Mouse (Mus musculus) MN1 (cell line): Measurements from ENCODE around the gene Tex35.

ENCODE experiments used
- DNase-seq: peaks from one replicate; pipeline ENCODE4 v3.0.0-alpha.2; 2016; ENCODE audit warnings: low spot score

The Tex35 gene

GRCm38 (mm10) chr1:157081076-157081804, 27.2 kb downstream of the Tex35 start:
- DNase-seq = peak; percentile 82

DNA sequence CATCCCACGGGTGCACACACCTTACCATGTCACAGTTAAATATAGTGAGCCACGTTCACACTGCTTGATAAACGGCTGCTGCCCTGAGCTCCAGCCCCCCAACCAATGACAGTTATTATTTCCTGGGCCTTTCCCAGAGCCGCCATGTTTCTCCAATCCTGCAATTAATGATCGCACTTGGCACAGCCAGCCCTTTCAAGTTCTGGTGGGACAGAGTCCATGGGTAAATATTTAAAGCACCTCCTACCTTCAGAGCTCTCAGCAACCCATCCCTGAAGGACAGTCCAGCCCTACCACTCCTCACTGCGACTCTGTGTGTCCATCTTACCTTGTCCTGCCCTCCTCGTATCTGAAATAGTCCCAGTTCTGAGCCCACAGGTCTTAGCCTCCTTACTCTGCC, 28.4 kb downstream of the Tex35 start:
- DNase-seq = no peak

DNA sequence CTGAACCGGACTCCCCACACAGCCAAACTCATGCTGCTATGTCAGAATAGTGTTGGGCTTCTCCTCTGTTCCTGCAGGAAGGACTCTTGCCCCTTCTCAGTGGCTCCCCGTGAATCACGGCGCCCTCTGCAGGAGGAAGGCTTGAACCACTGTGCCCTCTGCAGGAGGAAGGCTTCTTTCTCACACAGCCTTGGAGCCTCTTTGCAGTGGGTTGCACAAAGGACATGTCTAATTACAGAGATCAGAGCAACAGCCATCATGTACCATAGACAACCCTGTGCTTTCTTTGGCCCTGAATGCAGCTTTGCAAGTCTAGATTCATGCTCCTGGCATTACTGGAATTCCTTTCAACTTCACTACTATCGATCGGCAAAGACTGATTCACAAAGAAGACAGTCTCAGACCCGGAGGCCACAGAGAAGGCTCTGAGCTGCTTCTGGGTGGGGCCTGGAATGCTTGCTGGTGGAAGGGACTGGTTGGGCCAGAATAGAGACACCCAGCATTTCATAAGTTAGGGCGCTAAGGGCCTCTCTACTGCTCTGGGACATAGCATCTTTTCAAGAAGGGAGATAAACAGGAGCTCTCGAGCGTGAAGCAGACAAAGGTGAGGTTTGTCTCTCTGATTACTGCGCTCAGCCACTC, 29.0 kb downstream of the Tex35 start:
- DNase-seq = peak; percentile 51

- DNase-seq = peak; percentile 92
Measured at GRCm38 (mm10) chr1:157076781-157077705, 31.4 kb downstream of the Tex35 start.

DNA sequence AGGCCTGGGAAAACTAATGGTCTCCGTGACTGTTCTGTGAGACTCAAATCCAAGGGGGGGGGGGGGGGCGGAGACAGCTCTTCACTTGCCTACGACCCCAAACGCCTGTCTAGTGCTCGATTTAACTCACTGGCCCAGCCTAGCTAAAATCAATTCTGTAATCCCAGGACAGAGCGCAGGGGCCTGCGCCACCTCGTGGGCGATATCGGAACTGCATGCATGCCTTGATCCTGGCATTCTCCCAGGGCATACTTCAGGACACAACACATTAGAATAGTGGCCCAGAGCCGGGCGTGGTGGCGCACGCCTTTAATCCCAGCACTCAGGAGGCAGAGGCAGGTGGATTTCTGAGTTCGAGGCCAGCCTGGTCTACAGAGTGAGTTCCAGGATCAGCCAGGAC, 32.2 kb downstream of the Tex35 start:
- DNase-seq = peak; percentile 91

- DNase-seq = peak; percentile 79
Measured at GRCm38 (mm10) chr1:157074937-157075336, 33.5 kb downstream of the Tex35 start.

DNA sequence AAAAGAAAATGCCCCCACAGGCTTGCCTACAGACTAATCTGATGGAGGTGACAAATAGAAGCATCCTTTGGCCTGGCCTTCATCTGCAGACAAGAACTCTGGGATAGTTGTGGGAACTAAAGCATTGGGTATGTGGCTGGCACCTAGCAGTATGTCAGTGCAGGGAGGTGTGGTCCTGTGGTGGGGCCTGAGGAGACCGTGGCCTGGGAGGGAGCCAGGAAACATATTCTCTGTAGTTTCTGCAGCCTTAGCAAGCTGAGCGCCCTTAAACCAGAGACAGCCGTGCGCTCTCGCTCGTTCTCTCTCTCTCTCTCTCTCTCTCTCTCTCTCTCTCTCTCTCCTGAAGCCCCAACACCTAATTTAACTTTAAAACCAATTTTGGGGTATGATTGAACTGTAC, 34.1 kb downstream of the Tex35 start:
- no peak for DNase-seq

- no peak for DNase-seq
Measured at GRCm38 (mm10) chr1:157073592-157073991, 34.9 kb downstream of the Tex35 start.

DNA sequence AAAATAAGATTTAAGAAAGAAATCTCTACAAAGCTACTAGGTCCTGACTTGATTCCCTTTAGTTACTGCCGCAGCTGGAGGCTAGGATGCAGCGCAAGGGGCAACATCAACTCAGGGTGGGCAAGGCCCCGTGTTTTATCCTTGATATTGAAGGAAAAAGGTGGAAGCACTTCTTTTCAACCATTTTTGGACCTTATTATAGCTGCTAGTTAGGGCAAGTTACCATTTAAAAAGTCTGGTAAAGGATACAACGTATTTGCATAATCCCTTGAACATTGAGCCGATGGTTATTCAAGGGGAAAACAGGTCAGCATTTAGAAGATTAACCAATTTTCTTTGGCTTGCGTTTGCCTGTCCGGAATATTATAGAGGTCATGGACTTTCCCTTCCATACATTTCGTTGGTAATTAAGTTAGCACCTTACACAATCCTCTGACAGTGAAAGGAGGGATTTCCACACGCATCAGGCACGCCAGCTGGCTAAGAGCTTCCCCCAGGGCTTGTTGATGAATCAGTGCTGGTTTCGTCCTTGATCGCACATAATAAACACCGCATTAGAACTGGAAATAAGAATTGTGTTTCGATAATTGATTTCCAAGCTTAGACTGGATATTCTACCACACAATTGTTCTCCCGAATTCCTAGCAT, 39.2 kb downstream of the Tex35 start:
- DNase-seq = no peak

- no peak for DNase-seq
Measured at GRCm38 (mm10) chr1:157068316-157068715, 40.2 kb downstream of the Tex35 start.

GRCm38 (mm10) chr1:157065819-157066730, 42.4 kb downstream of the Tex35 start:
- DNase-seq = no peak

DNA sequence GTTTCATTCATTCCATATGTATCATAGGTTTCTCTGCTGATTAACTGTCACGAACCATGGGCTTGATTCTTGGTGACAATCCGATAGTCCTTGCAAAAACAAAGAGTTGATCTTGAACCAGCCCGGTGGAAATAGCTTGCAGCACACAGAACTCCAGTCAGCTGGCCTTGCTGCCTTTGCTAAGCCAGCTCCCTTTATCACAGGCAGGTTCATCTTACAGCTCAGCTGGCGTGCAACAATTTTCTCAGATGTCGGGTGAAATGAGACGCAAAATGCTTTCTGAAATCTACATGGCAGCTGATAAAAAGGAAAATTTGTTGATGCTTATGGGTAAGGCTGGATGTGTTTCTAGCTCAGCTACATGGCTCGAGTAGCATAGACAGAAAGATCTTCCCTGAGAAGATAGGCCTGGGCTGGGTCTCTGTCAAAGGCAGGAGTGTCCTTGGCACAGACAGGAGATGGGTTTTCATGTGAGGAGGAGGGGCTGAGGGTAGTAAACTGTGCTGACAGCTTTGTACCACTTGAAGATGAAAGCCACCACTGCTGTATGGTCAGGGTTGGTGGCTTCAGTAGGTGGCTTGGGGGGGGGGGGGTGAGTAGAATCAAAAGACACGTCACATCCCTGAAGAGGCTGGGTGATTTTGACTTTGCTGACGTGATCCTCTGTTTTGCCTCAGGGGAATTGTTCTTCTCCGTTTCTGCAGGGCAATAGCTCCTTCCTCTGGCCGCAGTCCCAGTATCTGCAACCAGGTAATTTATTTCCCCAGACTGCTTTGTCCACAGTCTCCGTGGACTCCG, 45.0 kb downstream of the Tex35 start:
- DNase-seq = peak; percentile 64

DNA sequence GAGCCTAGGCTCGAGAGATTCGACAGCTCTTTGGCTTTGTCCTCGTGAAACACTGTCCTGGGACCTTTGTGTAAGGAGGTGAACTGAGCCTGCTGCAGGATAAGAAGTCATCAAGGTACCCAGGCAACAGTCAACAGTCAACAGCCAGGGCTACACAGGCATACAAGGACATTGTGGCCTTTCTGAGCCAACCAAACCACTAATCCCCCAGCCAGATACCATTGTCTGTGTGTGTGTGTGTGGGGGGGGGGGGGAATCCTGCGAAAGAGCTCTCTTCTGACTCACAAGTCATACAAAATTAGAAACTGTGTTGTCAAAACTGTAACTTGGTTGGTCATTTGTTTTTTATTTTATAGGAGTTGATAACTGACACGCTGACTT, 46.0 kb downstream of the Tex35 start:
- DNase-seq = no peak

DNA sequence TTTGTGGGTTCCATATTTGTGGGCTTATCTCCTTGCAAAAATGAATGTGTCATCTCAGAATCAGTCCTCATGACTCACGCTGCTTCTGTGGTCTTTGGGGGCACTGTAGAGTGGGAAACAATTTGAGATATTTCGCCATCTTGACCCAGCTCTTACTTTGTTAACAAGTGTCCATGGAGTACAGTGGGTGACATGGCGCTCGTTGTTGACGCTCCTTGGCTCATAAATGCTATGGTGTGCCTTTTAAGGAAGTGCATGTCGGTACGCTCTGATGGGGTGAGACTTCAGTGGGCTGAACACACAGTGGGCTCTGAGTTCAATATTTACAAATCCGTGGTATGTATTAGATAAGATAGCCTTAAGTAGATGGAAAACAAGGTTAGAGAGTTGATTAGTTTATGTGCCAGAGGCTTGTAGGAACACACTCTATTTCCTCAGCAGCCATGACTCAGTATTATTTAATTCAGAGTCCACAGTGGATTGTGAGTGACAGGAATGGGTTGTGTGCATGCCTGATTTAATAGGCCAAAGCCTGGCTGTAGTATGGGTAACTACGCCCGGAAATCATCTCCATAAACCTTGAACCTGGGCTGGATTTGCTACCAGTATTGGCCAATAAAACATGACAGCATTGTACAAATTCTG, 46.6 kb downstream of the Tex35 start:
- no peak for DNase-seq

DNA sequence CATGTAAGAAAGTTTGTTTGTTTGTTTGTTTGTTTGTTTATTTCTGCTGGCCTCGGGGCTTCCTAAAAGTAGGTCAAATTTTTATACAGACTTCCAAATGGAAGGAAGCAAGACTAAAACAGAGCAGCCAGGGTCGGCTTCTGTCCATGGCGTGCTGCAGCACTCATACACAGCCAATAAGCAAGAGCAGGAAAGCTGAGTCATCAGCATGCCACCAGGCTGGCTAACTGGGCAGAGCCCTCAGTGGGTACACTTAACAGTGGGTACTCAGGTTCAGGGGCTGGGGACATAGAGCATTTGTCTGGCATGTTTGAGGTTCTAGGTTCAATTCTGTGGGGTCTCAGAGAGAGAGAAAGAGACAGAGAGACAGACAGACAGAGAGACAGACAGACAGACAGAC, 47.3 kb downstream of the Tex35 start:
- no peak for DNase-seq

DNA sequence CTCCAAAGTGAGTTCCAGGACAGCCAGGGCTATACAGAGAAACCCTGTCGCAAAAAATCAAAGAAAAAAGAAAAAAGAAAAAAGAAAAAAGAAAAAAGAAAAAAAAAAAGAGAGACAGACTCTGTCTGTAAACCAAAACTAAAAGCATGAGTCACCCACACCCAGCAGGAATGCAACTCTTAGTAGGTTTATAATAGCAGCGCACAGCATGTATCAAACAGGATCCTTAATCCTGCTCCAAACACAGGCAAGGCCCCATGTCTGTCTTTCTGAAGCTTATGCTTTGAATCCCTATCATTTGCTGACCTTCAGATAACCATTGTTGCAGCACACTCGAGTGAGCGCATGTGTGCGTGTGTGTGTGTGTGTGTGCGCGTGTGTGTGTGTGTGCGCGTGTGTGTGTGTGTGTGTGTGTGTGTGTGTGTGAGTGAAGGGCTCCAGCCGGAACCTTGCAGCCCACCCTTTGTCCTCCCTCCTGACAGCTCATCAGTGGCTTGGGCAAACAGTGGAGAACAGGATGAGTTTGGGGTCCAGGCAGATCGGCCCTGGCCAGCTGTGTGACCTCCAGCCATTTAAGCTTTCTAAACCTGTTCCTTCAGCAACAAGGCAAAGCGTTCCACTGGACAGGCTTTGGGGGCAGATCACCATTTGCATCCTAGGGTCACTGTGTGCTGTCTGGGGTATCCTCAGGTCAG, 47.9 kb downstream of the Tex35 start:
- no peak for DNase-seq

- peak; percentile 30 for DNase-seq
Measured at GRCm38 (mm10) chr1:157055901-157056300, 52.6 kb downstream of the Tex35 start.

- no peak for DNase-seq
Measured at GRCm38 (mm10) chr1:157055288-157055831, 53.1 kb downstream of the Tex35 start.

GRCm38 (mm10) chr1:157054659-157055058, 53.8 kb downstream of the Tex35 start:
- DNase-seq = no peak
